Mouse (Mus musculus) spleen, adult 2 months (tissue): ENCODE results near the gene Gm14744. TPM values are rescaled to one million over a fixed set of nuclear protein-coding genes. Genes with fewer than 3 reads are reported as not detected.
"Not testable (repeated sequence)": the region's sequence is repeated elsewhere in the genome, so short reads cannot be mapped to it uniquely, and the experiment has no call there.

Experiments used
- DNase-seq, 2 experiments: peaks; one replicate each; pipeline versions ENCODE4 v3.0.0 to v3.0.0-alpha.2; 2012 to 2021; ENCODE audit warnings: low spot score in 2 of 2, low read depth in 1 of 2
- H3K27ac ChIP-seq: fragments of 200-500 bp; 2 replicates; pipeline ENCODE4 v1.5.1; 2012; ENCODE audit warnings: low read length, inconsistent platforms; ENCODE audit not compliant: insufficient read depth
- H3K27me3 ChIP-seq: fragments of 200-500 bp; 2 replicates; pipeline ENCODE4 v1.6.1; 2012; ENCODE audit warnings: mild to moderate bottlenecking, moderate library complexity, low read length, inconsistent platforms; ENCODE audit not compliant: control insufficient read depth, insufficient read depth
- H3K36me3 ChIP-seq: fragments of 200-500 bp; 2 replicates; pipeline ENCODE4 v1.6.1; 2012; ENCODE audit warnings: mild to moderate bottlenecking, low read length, inconsistent platforms; ENCODE audit not compliant: control insufficient read depth, insufficient read depth
- H3K4me1 ChIP-seq: fragments of 200-500 bp; 2 replicates; pipeline ENCODE4 v1.6.1; 2011; ENCODE audit warnings: inconsistent platforms; ENCODE audit not compliant: control insufficient read depth, insufficient read depth, insufficient read length
- H3K4me3 ChIP-seq: fragments of 200-500 bp; 2 replicates; pipeline ENCODE4 v1.5.1; 2011; ENCODE audit warnings: mild to moderate bottlenecking, inconsistent platforms; ENCODE audit not compliant: insufficient read depth, insufficient read length; ENCODE audit errors: extremely low read depth
- CTCF ChIP-seq: fragments of 200-500 bp; IDR thresholded peaks from 2 replicates; pipeline ENCODE4 v1.5.1; 2011; ENCODE audit warnings: mild to moderate bottlenecking, inconsistent platforms; ENCODE audit not compliant: insufficient read depth, insufficient read length, insufficient replicate concordance; ENCODE audit errors: extremely low read depth
- POLR2A ChIP-seq: fragments of 200-500 bp; IDR thresholded peaks from 2 replicates; pipeline ENCODE4 v1.6.1; 2011; ENCODE audit warnings: low read depth, low read length, inconsistent platforms
- WGBS: fragments of 180-500 bp; shearing (Covaris S2); methylation state at CpG from one replicate; pipeline ENCODE4 v1.1.7; 2018; 5-methylcytosine and 5-hydroxymethylcytosine counted together
- polyA plus RNA-seq: library from polyadenylated mRNA; depleted of rRNA; stranded (reverse); fragments of >200 nt; gene quantifications from 2 replicates; pipeline ENCODE4 v1.2.3, GENCODE M21; 2012; rRNA removed

Gene Gm14744
- polyA plus RNA-seq: not detected in 2 replicates

DNA sequence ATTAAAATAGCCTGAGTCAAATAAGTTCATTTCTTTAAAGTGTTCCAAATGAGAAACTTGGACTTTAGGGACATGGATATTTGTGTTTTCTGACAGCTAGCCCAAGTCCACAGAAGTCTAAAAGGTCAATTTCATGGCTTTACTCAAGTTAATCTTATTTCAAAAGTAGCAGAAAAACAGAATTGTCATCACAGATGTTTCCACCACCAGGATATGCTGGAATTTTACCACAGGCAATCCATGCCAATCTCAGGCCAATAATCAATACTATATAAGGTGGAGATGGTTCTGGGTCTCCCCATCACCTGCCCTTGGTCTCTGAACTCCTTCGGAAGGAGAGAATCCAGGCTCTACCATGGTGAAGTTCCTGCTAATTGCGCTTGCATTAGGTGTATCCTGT is at the start of gene Gm14744:
Gm14744 (plus strand) TSS at position 301 of the 400 bp plus-strand sequence.
- H3K4me3 ChIP-seq, H3K36me3 ChIP-seq, H3K27ac ChIP-seq, H3K27me3 ChIP-seq, H3K4me1 ChIP-seq, DNase-seq: not testable (repeated sequence)
- 86% methylated on average over 2 of the region's 2 CpGs for WGBS

DNA sequence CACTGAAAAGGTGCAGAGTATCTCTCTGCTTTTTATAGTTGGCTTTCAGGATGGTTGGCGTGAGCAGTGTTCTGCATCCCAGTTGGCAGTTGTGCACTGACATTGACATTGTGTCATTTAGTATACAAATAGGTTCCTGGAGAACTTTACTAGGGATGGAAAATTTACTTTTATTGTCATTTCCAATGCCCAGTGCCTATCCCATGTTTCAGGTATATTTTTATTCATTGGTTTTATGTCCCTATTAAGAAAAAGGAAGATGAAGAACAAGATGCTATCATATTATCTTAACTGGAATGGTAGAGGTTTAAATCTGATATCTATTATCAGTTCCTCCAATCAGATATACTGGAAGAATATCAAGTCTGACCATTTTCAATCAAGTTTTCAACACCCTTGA is 11.0 kb upstream of the Gm14744 start, which contains the start of gene Pbsn:
Pbsn (minus strand) TSS at position 101 of the 400 bp plus-strand sequence.
- TF ChIP-seq CTCF (no peak), POLR2A (no peak)
- 89% methylated on average over 1 of the region's 1 CpGs for WGBS

DNA sequence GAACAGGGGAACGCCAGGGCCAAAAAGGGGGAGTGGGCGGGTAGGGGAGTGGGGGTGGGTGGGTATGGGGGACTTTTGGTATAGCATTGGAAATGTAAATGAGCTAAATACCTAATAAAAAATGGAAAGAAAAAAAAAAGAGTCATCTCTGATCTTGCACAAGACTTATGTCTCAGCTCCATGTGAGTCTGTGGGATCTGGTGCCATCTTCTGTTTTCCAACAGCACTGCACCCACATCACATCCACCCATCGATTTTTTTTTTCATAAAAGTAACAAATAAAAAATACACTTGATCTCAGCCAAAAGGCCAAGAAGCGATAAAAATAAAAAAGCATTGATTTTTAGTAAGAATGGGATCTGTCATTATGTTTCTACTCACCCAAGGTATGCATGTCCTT is 15.5 kb downstream of the Gm14744 start:
- not testable (repeated sequence) for H3K4me1 ChIP-seq, H3K4me3 ChIP-seq, DNase-seq, H3K27me3 ChIP-seq, H3K36me3 ChIP-seq, H3K27ac ChIP-seq
- 40% methylated on average over 2 of the region's 4 CpGs for WGBS

More for the DNA sequence above, 11.0 kb upstream of the Gm14744 start, which contains the start of gene Pbsn:
- Histone ChIP-seq H3K36me3 (no peaks in the 10 kb centered on the region), H3K4me1 (no peaks in the 10 kb centered on the region), H3K4me3 (no peak within 1 kb of the TSS), H3K27ac (no peak within 1 kb of the TSS), H3K27me3 (no peaks in the 10 kb centered on the region)
- DNase-seq: no peak

Other genes with a start within 250 kb of the Gm14744 start
- gene Prkx, start 68.5 kb upstream of the Gm14744 start, polyA plus RNA-seq: 7.0 and 10.7 TPM in 2 replicates
- gene Pbsn, start 11.1 kb upstream of the Gm14744 start, polyA plus RNA-seq: not detected in 2 replicates
- gene 5430402E10Rik, start 60.3 kb downstream of the Gm14744 start, polyA plus RNA-seq: not detected in 2 replicates
- gene Obp1a, start 226.6 kb downstream of the Gm14744 start, polyA plus RNA-seq: not detected in 2 replicates